Mouse (Mus musculus): ENCODE results near the gene Nebl. TPM values are rescaled to one million over a fixed set of nuclear protein-coding genes. Genes with fewer than 3 reads are reported as not detected.
A peak's percentile ranks its signal among the peaks of the same experiment; 100 is the strongest.

Gene Nebl
- total and polyA plus RNA-seq, 3 experiments: 4.7 to 5.4 TPM; not detected in 1

DNA sequence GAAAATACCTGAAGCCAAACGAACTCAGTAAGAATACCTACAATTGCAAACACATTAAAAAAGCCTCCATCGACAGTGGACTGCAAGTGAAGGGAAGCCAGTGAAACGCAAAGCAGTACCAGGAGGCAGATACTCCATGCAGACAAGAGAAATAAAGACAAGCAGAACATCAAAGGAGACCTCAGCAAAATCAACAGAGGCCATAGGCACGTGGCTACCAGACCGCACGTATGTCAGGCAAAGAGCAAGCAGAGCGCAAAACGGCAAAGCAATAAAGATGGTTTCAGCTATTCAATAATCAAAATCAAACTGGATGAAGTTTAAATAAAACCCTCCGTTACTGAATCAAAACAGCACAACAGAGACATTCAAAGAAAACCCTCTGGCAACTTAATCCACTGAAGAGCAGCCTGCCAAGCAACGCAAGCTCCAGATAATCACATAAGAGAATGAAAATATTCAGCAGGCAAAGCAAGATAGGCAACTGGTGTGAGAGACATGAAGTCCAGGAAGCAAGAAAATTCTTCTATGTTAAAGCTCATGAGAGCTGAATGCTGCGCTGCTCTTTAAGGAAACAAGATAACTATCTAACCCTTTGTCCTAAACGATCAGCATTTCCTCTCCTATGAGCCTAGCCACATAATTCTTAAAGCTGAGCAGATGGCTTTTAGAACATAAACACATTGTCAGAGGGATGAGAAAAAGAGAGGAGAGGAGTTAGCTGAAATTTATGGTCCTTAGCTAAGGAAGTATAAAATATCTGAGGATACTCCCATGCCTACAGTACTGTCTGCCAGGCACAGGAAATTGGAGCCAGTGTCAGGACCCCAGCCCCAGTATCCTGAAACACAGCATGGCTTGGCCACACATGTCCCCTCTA, 367.7 kb downstream of the Nebl start:
- H3K27ac ChIP-seq (ENCODE audit: control insufficient read depth, low read depth, low read length): peak overlapping the region; percentile 97

DNA sequence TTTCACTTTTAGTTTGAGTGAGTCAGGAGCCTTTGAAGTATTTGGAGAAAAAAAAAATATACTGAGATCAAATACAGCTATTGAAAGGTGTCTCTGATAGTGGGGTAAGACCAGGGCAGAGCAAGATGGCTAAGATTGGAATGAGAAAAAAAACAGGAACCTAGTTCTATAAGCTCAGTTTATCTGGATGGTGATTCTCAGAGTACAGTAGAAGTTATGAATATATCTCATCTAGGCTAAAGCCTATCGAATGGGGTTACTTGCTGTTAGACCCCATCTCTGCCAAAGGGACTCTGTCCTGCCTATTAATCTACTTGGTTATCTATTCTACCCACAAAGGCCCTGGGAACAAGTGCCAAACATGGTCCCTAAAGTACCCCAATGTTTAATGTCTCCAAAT, 369.1 kb downstream of the Nebl start:
- Histone ChIP-seq H3K36me3 (ENCODE audit: control insufficient read depth in 1 of 2, insufficient read depth in 2 of 2, low read length in 2 of 2) (peaks cover 0 to 49% of the 10 kb centered on the region in 2 experiments; a peak in 2 of 4 replicates), H3K4me1 (ENCODE audit: control insufficient read depth in 1 of 2, insufficient read depth in 2 of 2, low read length in 2 of 2) (peaks cover 36 to 45% of the 10 kb centered on the region in 2 experiments), H3K9me3 (replicated peaks; ENCODE audit: insufficient read depth, low read length) (no peaks in the 10 kb centered on the region), H3K4me3 (ENCODE audit: control insufficient read depth in 1 of 2, insufficient read depth in 1 of 2, low read depth in 2 of 2, low read length in 2 of 2) (peak overlapping the region; percentile 30 to 37; a peak in 3 of 4 replicates), H3K9ac (ENCODE audit: control insufficient read depth, low read depth, low read length, poor library complexity, severe bottlenecking) (peak overlapping the region; percentile 68), H3K27me3 (ENCODE audit: control insufficient read depth in 1 of 2, insufficient read depth in 2 of 2, low read length in 2 of 2) (no peaks in the 10 kb centered on the region), H3K27ac (ENCODE audit: control insufficient read depth, low read depth, low read length) (peak overlapping the region; percentile 97), H3K79me2 (ENCODE audit: control insufficient read depth, insufficient read depth, low read length, poor library complexity) (no peaks in the 10 kb centered on the region)
- peak; percentile 75 for DNase-seq (ENCODE audit: low read depth, low spot score)
- TF ChIP-seq POLR2A (IDR thresholded peaks at IDR 0.05; ENCODE audit: control insufficient read depth in 1 of 2, insufficient read depth in 1 of 2, low read depth in 1 of 2, low read length in 2 of 2, poor library complexity in 1 of 2): peak in 1 of 2 experiments; percentile 23; a peak in 1 of 4 replicates
- peak; percentile 69; the same call in 1 of the 2 replicates for TF ChIP-seq RCOR1 (IDR thresholded peaks at IDR 0.05; ENCODE audit: low read depth, low read length)
- TF ChIP-seq GATA1 (IDR thresholded peaks at IDR 0.05; ENCODE audit: low read depth, low read length): peak; percentile 82
- no peak for TF ChIP-seq USF1 (IDR thresholded peaks at IDR 0.05; ENCODE audit: low read depth, low read length)
- TF ChIP-seq EP300 (IDR thresholded peaks at IDR 0.05; ENCODE audit: low read depth in 1 of 2, low read length in 2 of 2): peak; percentile 80; a peak in 3 of 4 replicates
- TF ChIP-seq ZNF384 (IDR thresholded peaks at IDR 0.05; ENCODE audit: low read depth, low read length): peak; percentile 94
- peak; percentile 26; the same call in 1 of the 2 replicates for TF ChIP-seq CHD1 (IDR thresholded peaks at IDR 0.05; ENCODE audit: low read depth, low read length)
- TF ChIP-seq ELF1 (IDR thresholded peaks at IDR 0.05; ENCODE audit: low read depth, low read length): peak; percentile 10; the same call in 1 of the 2 replicates
- TF ChIP-seq MAX (IDR thresholded peaks at IDR 0.05; ENCODE audit: low read length): no peak
- no peak for TF ChIP-seq CTCF (IDR thresholded peaks at IDR 0.05 in 2 of 3, conservative IDR thresholded peaks at IDR 0.05 in 1 of 3; ENCODE audit: control insufficient read depth in 1 of 3, insufficient read depth in 1 of 3, low read depth in 2 of 3, low read length in 3 of 3, poor library complexity in 1 of 3, severe bottlenecking in 1 of 3)
- TF ChIP-seq TBP (IDR thresholded peaks at IDR 0.05; ENCODE audit: low read depth, low read length): no peak
- TF ChIP-seq UBTF (IDR thresholded peaks at IDR 0.05; ENCODE audit: borderline replicate concordance, insufficient read depth, low read depth, low read length): no peak
- no peak for TF ChIP-seq ZKSCAN1 (IDR thresholded peaks at IDR 0.05; ENCODE audit: low read depth, low read length)
- TF ChIP-seq HCFC1 (IDR thresholded peaks at IDR 0.05; ENCODE audit: low read depth, low read length): no peak
- no peak for TF ChIP-seq USF2 (IDR thresholded peaks at IDR 0.05; ENCODE audit: borderline replicate concordance in 1 of 2, insufficient read depth in 1 of 2, low read depth in 1 of 2, low read length in 2 of 2)
- TF ChIP-seq MXI1 (IDR thresholded peaks at IDR 0.05; ENCODE audit: low read depth, low read length): no peak
- no peak for TF ChIP-seq GABPA (IDR thresholded peaks at IDR 0.05; ENCODE audit: low read depth, low read length)
- no peak for TF ChIP-seq NELFE (IDR thresholded peaks at IDR 0.05; ENCODE audit: low read depth, low read length)
- no peak for TF ChIP-seq CHD2 (IDR thresholded peaks at IDR 0.05; ENCODE audit: low read length)

More for the DNA sequence above, 367.7 kb downstream of the Nebl start:
- peaks cover 0 to 49% of the 10 kb centered on the region in 2 experiments; a peak in 2 of 4 replicates for H3K36me3 ChIP-seq (ENCODE audit: control insufficient read depth in 1 of 2, insufficient read depth in 2 of 2, low read length in 2 of 2)
- no peaks in the 10 kb centered on the region for H3K9me3 ChIP-seq (replicated peaks; ENCODE audit: insufficient read depth, low read length)
- no peaks in the 10 kb centered on the region for H3K79me2 ChIP-seq (ENCODE audit: control insufficient read depth, insufficient read depth, low read length, poor library complexity)
- peak overlapping the region; percentile 30 to 43 for H3K4me3 ChIP-seq (ENCODE audit: control insufficient read depth in 1 of 2, insufficient read depth in 1 of 2, low read depth in 2 of 2, low read length in 2 of 2)
- no peak for TF ChIP-seq UBTF (IDR thresholded peaks at IDR 0.05; ENCODE audit: borderline replicate concordance, insufficient read depth, low read depth, low read length)
- TF ChIP-seq ZMIZ1 (IDR thresholded peaks at IDR 0.05; ENCODE audit: low read depth, low read length): 0 out of 2 replicates have a peak, but pooled peaks have one; percentile 28
- no peak for TF ChIP-seq CHD2 (IDR thresholded peaks at IDR 0.05; ENCODE audit: low read length)
- TF ChIP-seq KAT2A (conservative IDR thresholded peaks at IDR 0.05; ENCODE audit: low read depth, low read length): no peak
- TF ChIP-seq NELFE (IDR thresholded peaks at IDR 0.05; ENCODE audit: low read depth, low read length): peak; percentile 9; the same call in 1 of the 2 replicates
- TF ChIP-seq USF1 (IDR thresholded peaks at IDR 0.05; ENCODE audit: low read depth, low read length): peak; percentile 25; the same call in 1 of the 2 replicates
- TF ChIP-seq EP300 (IDR thresholded peaks at IDR 0.05; ENCODE audit: low read depth in 1 of 2, low read length in 2 of 2): peak in 1 of 2 experiments; percentile 67; a peak in 1 of 4 replicates
- 0 out of 2 replicates have a peak, but pooled peaks have one; percentile 23 for TF ChIP-seq TCF12 (IDR thresholded peaks at IDR 0.05; ENCODE audit: low read depth, low read length)
- TF ChIP-seq MAX (IDR thresholded peaks at IDR 0.05; ENCODE audit: low read length): no peak; the same call in 1 of the 2 replicates
- TF ChIP-seq E2F4 (IDR thresholded peaks at IDR 0.05; ENCODE audit: borderline replicate concordance, low read depth, low read length): no peak
- peak; percentile 26; the same call in 1 of the 2 replicates for TF ChIP-seq MYC (IDR thresholded peaks at IDR 0.05; ENCODE audit: low read depth, low read length)
- TF ChIP-seq POLR2AphosphoS2 (IDR thresholded peaks at IDR 0.05; ENCODE audit: low read length): no peak
- 0 out of 2 replicates have a peak, but pooled peaks have one; percentile 64 for TF ChIP-seq CHD1 (IDR thresholded peaks at IDR 0.05; ENCODE audit: low read depth, low read length)
- TF ChIP-seq POLR2A (IDR thresholded peaks at IDR 0.05; ENCODE audit: control insufficient read depth in 1 of 2, insufficient read depth in 1 of 2, low read depth in 1 of 2, low read length in 2 of 2, poor library complexity in 1 of 2): 0 out of 4 replicates have a peak, but pooled peaks of 1 of the 2 experiments have one; percentile 26
- 0 out of 2 replicates have a peak, but pooled peaks have one; percentile 1 for TF ChIP-seq MXI1 (IDR thresholded peaks at IDR 0.05; ENCODE audit: low read depth, low read length)
- TF ChIP-seq ELF1 (IDR thresholded peaks at IDR 0.05; ENCODE audit: low read depth, low read length): 0 out of 2 replicates have a peak, but pooled peaks have one; percentile 5
- no peak; the same call in 1 of the 2 replicates for TF ChIP-seq JUND (IDR thresholded peaks at IDR 0.05; ENCODE audit: low read depth, low read length)
- TF ChIP-seq TBP (IDR thresholded peaks at IDR 0.05; ENCODE audit: low read depth, low read length): 0 out of 2 replicates have a peak, but pooled peaks have one; percentile 37
- TF ChIP-seq TAL1 (IDR thresholded peaks at IDR 0.05; ENCODE audit: low read length): no peak
- TF ChIP-seq GATA1 (IDR thresholded peaks at IDR 0.05; ENCODE audit: low read depth, low read length): peak; percentile 73
- peak; percentile 54; the same call in 1 of the 2 replicates for TF ChIP-seq ETS1 (IDR thresholded peaks at IDR 0.05; ENCODE audit: low read depth, low read length)
- TF ChIP-seq RCOR1 (IDR thresholded peaks at IDR 0.05; ENCODE audit: low read depth, low read length): peak; percentile 53; the same call in 1 of the 2 replicates
- H3K27me3 ChIP-seq (ENCODE audit: control insufficient read depth in 1 of 2, insufficient read depth in 2 of 2, low read length in 2 of 2): no peaks in the 10 kb centered on the region
- H3K9ac ChIP-seq (ENCODE audit: control insufficient read depth, low read depth, low read length, poor library complexity, severe bottlenecking): peak overlapping the region; percentile 66
- peaks cover 36 to 45% of the 10 kb centered on the region in 2 experiments for H3K4me1 ChIP-seq (ENCODE audit: control insufficient read depth in 1 of 2, insufficient read depth in 2 of 2, low read length in 2 of 2)
- peak; percentile 66 for DNase-seq (ENCODE audit: low read depth, low spot score)
